Mouse (Mus musculus): ENCODE data around the gene Pgs1.

Pgs1 gene

GRCm38 (mm10) chr11:118000565-118001215, 14.6 kb downstream of the Pgs1 start:
- peak; percentile 43 for DNase-seq (ENCODE audit: extremely low read depth, low read depth)

- DNase-seq (ENCODE audit: extremely low read depth, low read depth): no peak
Measured at GRCm38 (mm10) chr11:118003176-118003575, 17.1 kb downstream of the Pgs1 start.

GRCm38 (mm10) chr11:118003718-118004117, 17.6 kb downstream of the Pgs1 start:
- DNase-seq (ENCODE audit: extremely low read depth, low read depth): no peak

GRCm38 (mm10) chr11:118004217-118004616, 18.1 kb downstream of the Pgs1 start:
- DNase-seq (ENCODE audit: extremely low read depth, low read depth): no peak

- DNase-seq (ENCODE audit: extremely low read depth, low read depth): no peak
Measured at GRCm38 (mm10) chr11:118007460-118008143, 21.5 kb downstream of the Pgs1 start.

GRCm38 (mm10) chr11:118008144-118008805, 22.2 kb downstream of the Pgs1 start:
- no peak for DNase-seq (ENCODE audit: extremely low read depth, low read depth)

GRCm38 (mm10) chr11:118008843-118009242, 22.8 kb downstream of the Pgs1 start:
- DNase-seq (ENCODE audit: extremely low read depth, low read depth): no peak

GRCm38 (mm10) chr11:118009865-118010571, 23.9 kb downstream of the Pgs1 start:
- DNase-seq (ENCODE audit: extremely low read depth, low read depth): no peak

GRCm38 (mm10) chr11:118012595-118012994, 26.5 kb downstream of the Pgs1 start:
- no peak for DNase-seq (ENCODE audit: extremely low read depth, low read depth)

- DNase-seq (ENCODE audit: extremely low read depth, low read depth): no peak
Measured at GRCm38 (mm10) chr11:118013339-118013738, 27.2 kb downstream of the Pgs1 start.

- no peak for DNase-seq (ENCODE audit: extremely low read depth, low read depth)
Measured at GRCm38 (mm10) chr11:118014391-118014995, 28.4 kb downstream of the Pgs1 start.

- no peak for DNase-seq (ENCODE audit: extremely low read depth, low read depth)
Measured at GRCm38 (mm10) chr11:118015381-118016145, 29.5 kb downstream of the Pgs1 start.

GRCm38 (mm10) chr11:118018328-118018727, 32.2 kb downstream of the Pgs1 start:
- no peak for DNase-seq (ENCODE audit: extremely low read depth, low read depth)

GRCm38 (mm10) chr11:118021806-118022205, 35.7 kb downstream of the Pgs1 start:
- DNase-seq (ENCODE audit: extremely low read depth, low read depth): no peak

- no peak for DNase-seq (ENCODE audit: extremely low read depth, low read depth)
Measured at GRCm38 (mm10) chr11:118023475-118023874, 37.4 kb downstream of the Pgs1 start.

- no peak for DNase-seq (ENCODE audit: extremely low read depth, low read depth)
Measured at GRCm38 (mm10) chr11:118024111-118024510, 38.0 kb downstream of the Pgs1 start.

- no peak for DNase-seq (ENCODE audit: extremely low read depth, low read depth)
Measured at GRCm38 (mm10) chr11:118029170-118029569, 43.1 kb downstream of the Pgs1 start.

- DNase-seq (ENCODE audit: extremely low read depth, low read depth): no peak
Measured at GRCm38 (mm10) chr11:118031134-118031533, 45.0 kb downstream of the Pgs1 start.

- no peak for DNase-seq (ENCODE audit: extremely low read depth, low read depth)
Measured at GRCm38 (mm10) chr11:118034395-118034794, 48.3 kb downstream of the Pgs1 start.

- DNase-seq (ENCODE audit: extremely low read depth, low read depth): no peak
Measured at GRCm38 (mm10) chr11:118035068-118035467, 49.0 kb downstream of the Pgs1 start.

GRCm38 (mm10) chr11:118042791-118043190, 56.7 kb downstream of the Pgs1 start:
- no peak for DNase-seq (ENCODE audit: extremely low read depth, low read depth)

Data from MEL-GATA-1-ER (cell line).